ENCODE assay signal across 16 mouse cellular contexts in genomic region chr17:44662080-44662706, GRCm38 (mm10).
DNase-seq lines count a peak whose midpoint lies in the region; ATAC-seq lines count a peak whose summit lies in the region.
"Had no signal": no experiment of that assay in that cellular context is flagged by ENCODE, and none has a peak within 500 bp of the region (broad histone marks: within the 10 kb centered on the region; RNA-seq: fewer than 3 reads in every experiment).

No protein-coding gene starts in this region.

- peak; percentile 46; the same call in 1 of the 2 replicates for ATAC-seq in erythroblast, adult 5-6 weeks (replicated peaks; ENCODE audit: low FRiP score, poor library complexity, severe bottlenecking)
- ATAC-seq in megakaryocyte-erythroid progenitor cell, adult 5-6 weeks (replicated peaks; ENCODE audit: low FRiP score, low TSS enrichment, poor library complexity, severe bottlenecking) = peak; percentile 60
- ATAC-seq: activated CD4-positive, CD25-positive, alpha-beta regulatory T cell, adult 4 months; forebrain, embryonic 16.5 days; hindbrain, embryonic 16.5 days; Patski had no signal

- intact Hi-C loops in heart, postnatal 36 days (cut with DNase I) = no loop called here
- intact Hi-C loops in gastrocnemius, postnatal 14 days (cut with DNase I; ENCODE audit: low total_unique reads) = loop anchor here (10.0 kb wide), 1 partner anchor 73 kb away; no protein-coding TSS in a partner anchor

- peak; percentile 34 for DNase-seq in heart, adult 11 months
- DNase-seq in heart, postnatal 36 days = no peak
- DNase-seq in thymus, postnatal 4 days = peak; percentile 55
- no peak for DNase-seq in gastrocnemius, postnatal 14 days
- DNase-seq in layer of hippocampus, adult 9-11 months = no peak
- DNase-seq: adrenal gland, postnatal 14 days; B cell, adult 2 months; cerebellum, adult 18-20 months; cerebellum, postnatal 10 days; gastrocnemius, postnatal 10 days had no signal

Comparison
In these comparisons a context has a peak if more than half of its experiments do, and no peak if none do; other contexts are left out.
1. DNase-seq: peak in heart, adult 11 months (single experiment) and thymus, postnatal 4 days (single experiment); none in heart, postnatal 36 days (0 of 2), gastrocnemius, postnatal 14 days (single experiment) and layer of hippocampus, adult 9-11 months (single experiment).